Mouse (Mus musculus): ENCODE measurements around the gene Asic2.

- TF ChIP-seq CTCF (IDR thresholded peaks at IDR 0.05; ENCODE audit: control insufficient read depth, insufficient read depth, low read length) (no peak), POLR2A (IDR thresholded peaks at IDR 0.05; ENCODE audit: borderline replicate concordance, control insufficient read depth, low read depth, low read length) (no peak)
Observed at GRCm38 (mm10) chr11:82016181-82016780, 48.0 kb upstream of the Asic2 start.
